Mouse (Mus musculus): Measurements from ENCODE around the gene Cnot6l.
A peak's percentile ranks its signal among the peaks of the same experiment; 100 is the strongest.

Cnot6l gene

GRCm38 (mm10) chr5:96161263-96161577 lies 2.8 kb downstream of the Cnot6l start:
- peak in 1 of 2 experiments; percentile 46 for DNase-seq

- DNase-seq = peak in 1 of 2 experiments; percentile 55
Measured at GRCm38 (mm10) chr5:96160467-96161262, 3.3 kb downstream of the Cnot6l start.

- no peak for DNase-seq
Measured at GRCm38 (mm10) chr5:96142351-96142750, 21.6 kb downstream of the Cnot6l start.

- no peak for DNase-seq
Measured at GRCm38 (mm10) chr5:96130683-96131082, 33.3 kb downstream of the Cnot6l start.

- DNase-seq = no peak
Measured at GRCm38 (mm10) chr5:96126856-96127255, 37.1 kb downstream of the Cnot6l start.

DNA sequence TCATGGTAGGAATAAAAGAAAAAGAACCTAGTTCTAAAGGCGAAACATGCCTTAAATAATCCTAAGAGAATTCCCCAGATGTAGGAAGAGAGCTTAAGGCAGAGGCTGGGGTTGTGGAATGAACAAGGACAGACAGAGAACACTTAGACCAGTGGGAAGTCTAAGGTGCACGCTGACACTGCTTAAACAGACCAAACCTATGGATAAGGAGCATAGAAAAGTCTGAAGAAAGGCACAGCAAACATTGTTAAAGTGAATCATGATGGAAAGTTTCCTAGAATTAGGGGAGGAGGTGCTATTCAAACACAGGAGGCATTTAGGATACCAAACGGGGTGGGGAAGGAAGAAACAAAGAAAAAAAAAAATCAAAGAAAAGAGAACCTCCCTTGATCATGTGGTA lies 49.0 kb downstream of the Cnot6l start:
- DNase-seq = no peak

- no peak for DNase-seq
Measured at GRCm38 (mm10) chr5:96104644-96105043, 59.3 kb downstream of the Cnot6l start.

GRCm38 (mm10) chr5:96091468-96091867 lies 72.5 kb downstream of the Cnot6l start:
- no peak for DNase-seq

DNA sequence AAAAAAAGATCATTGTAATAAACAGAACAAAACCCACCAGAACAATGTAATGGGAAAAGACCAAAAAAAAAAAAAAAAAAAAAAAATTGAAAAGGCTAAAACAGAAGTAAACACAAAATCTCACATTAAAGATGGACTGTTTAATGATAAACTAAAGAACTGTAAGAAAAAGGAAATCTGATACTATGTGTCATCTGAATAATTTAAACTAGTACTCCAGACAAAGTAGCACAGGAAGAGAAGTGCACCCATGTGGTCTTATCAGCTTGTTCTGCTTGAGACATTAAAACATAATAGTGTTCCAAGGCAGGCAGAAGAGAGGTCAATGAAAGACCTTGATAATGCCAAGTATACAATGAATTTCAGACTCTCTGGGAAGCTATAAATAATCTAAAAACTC lies 78.6 kb downstream of the Cnot6l start:
- DNase-seq = no peak

- DNase-seq = no peak
Measured at GRCm38 (mm10) chr5:96079026-96079425, 84.9 kb downstream of the Cnot6l start.

- DNase-seq = no peak
Measured at GRCm38 (mm10) chr5:96065591-96065990, 98.4 kb downstream of the Cnot6l start.

DNA sequence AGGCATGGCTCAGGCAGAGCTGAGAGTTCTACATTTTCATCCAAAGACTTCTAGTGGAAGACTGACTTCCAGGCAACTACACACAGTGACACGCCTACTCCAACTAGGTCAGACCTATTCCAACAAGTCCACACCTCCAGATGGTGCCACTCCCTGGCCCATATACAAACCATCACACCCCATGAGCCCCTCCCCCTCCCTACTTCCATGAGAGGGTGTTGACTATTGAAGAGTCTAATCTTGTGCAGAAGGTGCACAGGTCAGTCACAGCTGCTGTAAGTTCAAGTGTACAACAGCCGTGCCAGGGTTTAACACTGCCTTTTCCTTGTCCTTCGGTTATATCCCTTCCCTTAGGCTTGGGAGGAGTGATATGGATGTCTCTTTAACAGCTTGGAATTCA lies 121.5 kb downstream of the Cnot6l start:
- no peak for DNase-seq

DNA sequence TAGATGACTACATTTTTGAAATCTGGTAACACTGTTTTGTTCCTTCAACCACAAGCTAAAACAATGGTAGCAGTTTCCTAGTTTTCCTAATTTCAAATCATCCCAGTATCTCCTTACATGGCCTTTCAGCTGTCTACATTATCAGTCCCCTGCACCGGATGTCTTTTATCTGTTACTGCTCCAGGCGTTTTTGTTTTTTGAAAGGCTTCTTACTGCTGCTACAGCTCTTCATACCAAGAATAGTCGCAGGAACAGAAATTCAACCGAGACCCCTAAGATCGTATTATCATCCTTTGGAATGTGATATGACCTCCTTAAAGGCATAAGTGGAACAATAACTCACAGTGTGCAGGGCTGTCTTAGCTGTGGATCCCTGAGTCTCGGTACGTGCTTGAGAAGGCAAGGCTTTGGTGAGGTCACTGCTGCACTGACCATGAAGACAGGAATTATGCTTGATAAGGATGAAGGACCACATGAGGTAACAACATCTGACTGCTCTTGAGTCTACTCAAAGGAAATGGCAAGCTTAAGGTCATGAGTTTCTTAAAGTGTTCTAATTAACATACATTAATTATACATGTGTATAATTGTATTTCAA lies 122.4 kb downstream of the Cnot6l start:
- no peak for DNase-seq

DNA sequence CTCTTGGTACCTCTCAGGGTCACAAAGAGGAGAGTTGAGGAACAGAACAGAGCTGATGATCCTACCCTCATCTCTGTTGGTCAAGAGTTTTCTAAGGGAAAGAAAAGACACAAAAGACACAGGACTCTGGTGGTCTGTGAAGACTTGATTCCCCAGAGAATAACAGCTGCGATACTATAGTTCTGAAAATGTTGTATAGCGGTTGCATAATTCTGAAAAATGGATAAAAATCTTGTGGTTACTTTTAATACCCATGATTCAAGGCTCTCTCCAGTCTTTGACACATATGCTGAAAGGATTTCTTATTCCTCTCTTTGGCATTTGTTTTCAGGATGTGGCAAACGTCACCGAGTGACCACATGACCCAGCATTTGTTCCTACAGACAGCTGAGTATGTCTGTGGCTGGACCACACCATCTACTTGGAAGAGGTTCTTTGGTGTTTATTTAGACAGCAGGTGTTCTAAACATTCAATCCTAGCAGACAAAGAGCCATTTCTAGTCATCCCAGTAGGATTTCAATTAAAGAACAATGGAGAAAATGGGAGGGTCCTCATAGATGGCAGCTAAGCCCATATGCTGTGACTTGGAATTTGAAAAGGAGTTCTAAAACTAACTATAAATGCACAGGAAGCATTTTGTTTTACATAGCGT lies 124.7 kb downstream of the Cnot6l start:
- DNase-seq = no peak

DNA sequence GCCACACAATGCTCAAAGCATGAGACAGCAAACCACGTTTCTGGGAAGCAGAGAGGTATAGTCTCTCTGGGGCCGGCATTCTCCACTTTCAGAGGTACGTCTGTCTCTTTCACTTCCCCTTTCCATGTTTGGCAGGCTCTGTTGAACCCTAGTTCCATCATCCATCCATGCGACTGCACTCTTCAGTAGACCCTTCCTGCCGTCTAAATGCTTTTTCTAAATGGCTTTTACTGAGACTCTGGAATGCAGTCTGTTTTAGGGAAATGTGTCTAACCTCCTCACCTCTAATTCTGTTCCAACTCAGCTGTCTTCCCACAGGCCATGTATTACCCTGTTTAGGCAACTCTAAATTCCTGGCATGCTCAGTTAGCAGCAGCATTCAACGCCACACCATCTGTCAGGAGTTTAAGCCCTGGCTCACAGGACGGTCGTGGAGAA lies 126.3 kb downstream of the Cnot6l start:
- DNase-seq = peak in 1 of 2 experiments; percentile 33

DNA sequence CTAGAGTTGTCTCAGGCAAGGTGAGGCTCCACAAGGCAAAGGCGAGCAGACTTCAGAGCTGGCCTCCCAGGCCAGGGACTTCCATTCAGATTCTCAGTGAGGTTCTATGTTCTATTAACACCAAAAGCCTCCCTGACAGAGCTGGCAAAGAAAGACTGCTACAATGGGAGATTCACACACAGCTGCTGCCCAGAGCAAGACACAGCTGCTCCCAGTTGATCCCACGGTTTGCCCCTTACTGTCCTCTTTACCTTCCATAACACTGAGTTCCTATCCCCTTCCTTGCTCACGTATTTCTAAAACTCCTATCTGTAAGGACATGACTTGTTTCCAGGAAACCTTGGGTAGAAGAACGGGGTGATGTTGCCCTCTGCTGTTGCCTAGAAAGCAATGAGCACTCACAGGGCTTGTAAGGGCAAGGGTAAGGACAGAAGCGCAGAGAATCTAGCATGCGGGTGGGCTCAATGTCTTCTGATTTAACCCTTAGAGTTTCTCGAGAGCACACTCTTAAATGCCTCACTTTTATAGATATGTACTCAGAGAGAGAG lies 127.8 kb downstream of the Cnot6l start:
- no peak for DNase-seq

- DNase-seq = no peak
Measured at GRCm38 (mm10) chr5:96034101-96034500, 129.9 kb downstream of the Cnot6l start.

GRCm38 (mm10) chr5:96029821-96030220 lies 134.2 kb downstream of the Cnot6l start:
- no peak for DNase-seq

All from lung, postnatal 4 days (tissue).